Mouse (Mus musculus) heart, embryonic 11.5 days (tissue): ENCODE data around the gene 0610012G03Rik. TPM values are rescaled to one million over a fixed set of nuclear protein-coding genes. Genes with fewer than 3 reads are reported as not detected.
"Not testable (repeated sequence)": the region's sequence is repeated elsewhere in the genome, so short reads cannot be mapped to it uniquely, and the experiment has no call there.

Experiments used
- ATAC-seq: fragments of 200-750 bp; cut with Nextera tagmentation; replicated peaks from 2 replicates; pipeline ENCODE4 v1.8.0; 2017; ENCODE audit warnings: moderate library complexity; ENCODE audit not compliant: insufficient number of reproducible peaks, low FRiP score, low TSS enrichment
- H3K27ac ChIP-seq: fragments of 300-500 bp; sonication (generic); 2 replicates; pipeline ENCODE4 v1.5.1; 2014; ENCODE audit warnings: mild to moderate bottlenecking, low read depth, low read length
- H3K27me3 ChIP-seq: fragments of 300-500 bp; sonication (generic); 2 replicates; pipeline ENCODE4 v1.6.1; 2014; ENCODE audit warnings: mild to moderate bottlenecking, low read length, mixed read lengths; ENCODE audit not compliant: control insufficient read depth, insufficient read depth
- H3K36me3 ChIP-seq: fragments of 300-500 bp; sonication (generic); 2 replicates; pipeline ENCODE4 v1.6.1; 2014; ENCODE audit warnings: mild to moderate bottlenecking, low read length, moderate library complexity, mixed read lengths; ENCODE audit not compliant: control insufficient read depth, insufficient read depth
- H3K4me1 ChIP-seq: fragments of 300-500 bp; sonication (generic); 2 replicates; pipeline ENCODE4 v1.6.1; 2014; ENCODE audit warnings: low read length; ENCODE audit not compliant: control insufficient read depth, insufficient read depth
- H3K4me2 ChIP-seq: fragments of 300-500 bp; sonication (generic); 2 replicates; pipeline ENCODE4 v1.6.1; 2014; ENCODE audit warnings: mild to moderate bottlenecking, moderate library complexity
- H3K4me3 ChIP-seq: fragments of 300-500 bp; sonication (generic); 2 replicates; pipeline ENCODE4 v1.5.1; 2014; ENCODE audit warnings: low read depth, low read length
- H3K9ac ChIP-seq: fragments of 300-500 bp; sonication (generic); 2 replicates; pipeline ENCODE4 v1.6.1; 2014; ENCODE audit warnings: mild to moderate bottlenecking, low read depth, low read length, moderate library complexity
- H3K9me3 ChIP-seq: fragments of 300-500 bp; sonication (generic); replicated peaks from 2 replicates; pipeline ENCODE4 v1.6.1; 2016; ENCODE audit warnings: low read length; ENCODE audit not compliant: control insufficient read depth
- WGBS: fragments of 180-500 bp; shearing (Covaris S2); extraction: QIAGEN DNeasy Blood & Tissue Kit; methylation state at CpG from one replicate; pipeline ENCODE4 v1.1.7; 2014; ENCODE audit not compliant: insufficient replicate concordance; 5-methylcytosine and 5-hydroxymethylcytosine counted together
- polyA plus RNA-seq: library from polyadenylated mRNA; unstranded; fragments of >200 nt; fragmentation: Nextera tagmentation; extraction: Ambion mirVana; gene quantifications from 2 replicates; pipeline ENCODE4 v1.2.1, GENCODE M21; 2014

The 0610012G03Rik gene
- polyA plus RNA-seq, 1 experiment from 2014 or later = 113 TPM

- peak; percentile 56 for ATAC-seq
- H3K9me3 ChIP-seq = no peaks in the 10 kb centered on the region
- peaks cover 19% of the 10 kb centered on the region for H3K4me1 ChIP-seq
- no peaks in the 10 kb centered on the region for H3K36me3 ChIP-seq
- peak overlapping the region; percentile 96 for H3K27ac ChIP-seq
- peak overlapping the region; percentile 98 for H3K9ac ChIP-seq
- H3K4me2 ChIP-seq = peak overlapping the region; percentile 93
- H3K27me3 ChIP-seq = no peaks in the 10 kb centered on the region
- H3K4me3 ChIP-seq = peak overlapping the region; percentile 85
- under 1% methylated on average over 38 of the region's 38 CpGs for WGBS
These were observed 385 bp downstream of the 0610012G03Rik start for GRCm38 (mm10) chr16:31947901-31948316.

GRCm38 (mm10) chr16:31947333-31947732, 961 bp downstream of the 0610012G03Rik start:
- Histone ChIP-seq H3K27ac (peak overlapping the region; percentile 96; the same call in 1 of the 2 replicates), H3K27me3 (no peaks in the 10 kb centered on the region), H3K9me3 (no peaks in the 10 kb centered on the region), H3K4me2 (peak overlapping the region; percentile 93), H3K9ac (peak overlapping the region; percentile 98), H3K4me3 (peak overlapping the region; percentile 85), H3K4me1 (peaks cover 16% of the 10 kb centered on the region), H3K36me3 (no peaks in the 10 kb centered on the region)
- no peak for ATAC-seq
- WGBS = 25% methylated on average over 8 of the region's 8 CpGs

GRCm38 (mm10) chr16:31945986-31946385, 2.3 kb downstream of the 0610012G03Rik start:
- not testable (repeated sequence) for ATAC-seq, H3K27ac ChIP-seq, H3K4me3 ChIP-seq, H3K9me3 ChIP-seq, H3K9ac ChIP-seq, H3K36me3 ChIP-seq, H3K27me3 ChIP-seq, H3K4me2 ChIP-seq
- WGBS = 85% methylated on average over 6 of the region's 6 CpGs
- peaks cover 16% of the 10 kb centered on the region for H3K4me1 ChIP-seq

GRCm38 (mm10) chr16:31945372-31945771, 2.9 kb downstream of the 0610012G03Rik start:
- no peaks in the 10 kb centered on the region for H3K27me3 ChIP-seq
- H3K36me3 ChIP-seq = no peaks in the 10 kb centered on the region
- H3K4me3 ChIP-seq = no peak overlapping the region
- no peak overlapping the region for H3K27ac ChIP-seq
- WGBS = 79% methylated on average over 6 of the region's 6 CpGs
- H3K4me2 ChIP-seq = no peak overlapping the region
- no peak overlapping the region for H3K9ac ChIP-seq
- peaks cover 16% of the 10 kb centered on the region for H3K4me1 ChIP-seq
- H3K9me3 ChIP-seq = no peaks in the 10 kb centered on the region
- no peak for ATAC-seq

- H3K27me3 ChIP-seq = no peaks in the 10 kb centered on the region
- ATAC-seq = no peak
- WGBS = 85% methylated on average over 12 of the region's 12 CpGs
- no peaks in the 10 kb centered on the region for H3K36me3 ChIP-seq
- H3K4me1 ChIP-seq = peaks cover 16% of the 10 kb centered on the region
- no peak overlapping the region for H3K4me3 ChIP-seq
- no peak overlapping the region for H3K27ac ChIP-seq
- H3K9me3 ChIP-seq = no peaks in the 10 kb centered on the region
- H3K9ac ChIP-seq = no peak overlapping the region
- H3K4me2 ChIP-seq = no peak overlapping the region
These were observed 3.5 kb downstream of the 0610012G03Rik start for GRCm38 (mm10) chr16:31944698-31945255.

GRCm38 (mm10) chr16:31943980-31944379, 4.3 kb downstream of the 0610012G03Rik start:
- Histone ChIP-seq H3K4me1 (peaks cover 9% of the 10 kb centered on the region), H3K4me3 (no peak overlapping the region), H3K4me2 (no peak overlapping the region), H3K9me3 (no peaks in the 10 kb centered on the region), H3K27me3 (no peaks in the 10 kb centered on the region), H3K9ac (no peak overlapping the region; the same call in 1 of the 2 replicates), H3K36me3 (no peaks in the 10 kb centered on the region), H3K27ac (no peak overlapping the region)
- WGBS = 4% methylated on average over 10 of the region's 10 CpGs
- no peak for ATAC-seq

- H3K27me3 ChIP-seq = peaks cover 8% of the 10 kb centered on the region
- no peak for ATAC-seq
- H3K9ac ChIP-seq = no peak overlapping the region
- WGBS = 43% methylated on average over 2 of the region's 2 CpGs
- no peak overlapping the region for H3K4me3 ChIP-seq
- H3K4me2 ChIP-seq = no peak overlapping the region
- no peaks in the 10 kb centered on the region for H3K36me3 ChIP-seq
- H3K9me3 ChIP-seq = no peaks in the 10 kb centered on the region
- no peak overlapping the region for H3K27ac ChIP-seq
- H3K4me1 ChIP-seq = no peaks in the 10 kb centered on the region
These were observed 7.7 kb downstream of the 0610012G03Rik start for GRCm38 (mm10) chr16:31940586-31940985.

- Histone ChIP-seq H3K27ac (no peak overlapping the region), H3K4me2 (no peak overlapping the region), H3K27me3 (peaks cover 26% of the 10 kb centered on the region), H3K9ac (no peak overlapping the region), H3K36me3 (no peaks in the 10 kb centered on the region), H3K4me3 (no peak overlapping the region), H3K9me3 (no peaks in the 10 kb centered on the region), H3K4me1 (peaks cover 11% of the 10 kb centered on the region)
- 60% methylated on average over 6 of the region's 6 CpGs for WGBS
- ATAC-seq = no peak
These were observed 9.4 kb downstream of the 0610012G03Rik start for GRCm38 (mm10) chr16:31938856-31939255.

GRCm38 (mm10) chr16:31936568-31936967, 11.7 kb downstream of the 0610012G03Rik start:
- Histone ChIP-seq H3K27ac (no peak overlapping the region), H3K9ac (no peak overlapping the region), H3K4me1 (peaks cover 15% of the 10 kb centered on the region), H3K9me3 (no peaks in the 10 kb centered on the region), H3K4me2 (no peak overlapping the region), H3K4me3 (no peak overlapping the region), H3K27me3 (peaks cover 39% of the 10 kb centered on the region), H3K36me3 (no peaks in the 10 kb centered on the region)
- ATAC-seq = no peak
- 76% methylated on average over 4 of the region's 4 CpGs for WGBS
